24 mouse cellular contexts compared by ENCODE assay signal in genomic region chr11:52433797-52434195, GRCm38 (mm10).
"Had no signal": no experiment of that assay in that cellular context is flagged by ENCODE, and none has a peak within 500 bp of the region (broad histone marks: within the 10 kb centered on the region; RNA-seq: fewer than 3 reads in every experiment).

No protein-coding gene starts in this region.

- DNase-seq: cerebellum, adult 9-10 months; cerebellum, adult 9-11 months; cerebellum, postnatal 10 days; cerebellum, postnatal 14 days; cerebellum, postnatal 25 days; cerebellum, postnatal 36 days; embryo, embryonic 11 days; forebrain, postnatal 0 days; gastrocnemius, adult 2 months; gastrocnemius, postnatal 25 days; gastrocnemius, postnatal 36 days; heart, adult 11 months had no signal

- H3K4me3 ChIP-seq: embryonic facial prominence, embryonic 10.5 days; embryonic facial prominence, embryonic 12.5 days; embryonic facial prominence, embryonic 13.5 days; embryonic facial prominence, embryonic 15.5 days; erythroblast, embryonic 14.5 days; forebrain, embryonic 10.5 days; forebrain, embryonic 12.5 days; forebrain, embryonic 13.5 days; forebrain, embryonic 15.5 days; gastrocnemius, adult 2 months; heart, adult 2 months had no signal

- ATAC-seq: forebrain, embryonic 13.5 days; forebrain, embryonic 14.5 days; forebrain, embryonic 15.5 days; forebrain, embryonic 16.5 days; forebrain, postnatal 0 days had no signal

- H3K27ac ChIP-seq: embryonic facial prominence, embryonic 10.5 days; embryonic facial prominence, embryonic 12.5 days; embryonic facial prominence, embryonic 13.5 days; embryonic facial prominence, embryonic 15.5 days; forebrain, embryonic 10.5 days; forebrain, embryonic 12.5 days; forebrain, embryonic 13.5 days; forebrain, embryonic 15.5 days; gastrocnemius, adult 2 months; heart, adult 2 months had no signal
